Mouse (Mus musculus): Measurements from ENCODE around the gene Rexo5.

DNA sequence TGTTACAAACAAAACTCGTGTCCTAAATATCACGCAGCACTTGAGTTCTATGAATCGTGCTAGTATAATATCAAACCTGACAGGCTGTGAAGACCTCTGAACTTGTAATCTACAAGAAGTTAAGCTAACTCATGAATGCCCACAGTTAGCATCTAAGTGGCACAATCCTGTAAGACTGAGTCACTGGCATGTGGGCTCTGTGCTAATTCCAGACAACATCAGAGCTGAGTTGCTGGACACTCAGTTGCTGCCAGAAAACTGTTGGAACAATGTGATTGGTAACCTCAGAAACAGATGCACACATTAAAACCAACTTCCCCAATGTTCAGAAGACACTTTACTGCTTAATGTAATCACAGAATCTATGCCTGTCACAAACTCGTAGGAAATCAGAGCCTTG, 94.1 kb downstream of the Rexo5 start:
- TF ChIP-seq CTCF (IDR thresholded peaks at IDR 0.05; ENCODE audit: low read depth, low read length) = no peak
- TF ChIP-seq POLR2A (IDR thresholded peaks at IDR 0.05; ENCODE audit: extremely low read depth, insufficient read depth, low read length) = no peak

Measured in liver, adult 2 months (tissue).